Mouse (Mus musculus): Measurements from ENCODE around the gene Ugt2a2.
"Not testable (repeated sequence)": the region's sequence is repeated elsewhere in the genome, so short reads cannot be mapped to it uniquely, and the experiment has no call there.

The Ugt2a2 gene

GRCm38 (mm10) chr5:87482160-87482559 lies at the start of gene Ugt2a2:
Ugt2a2 (minus strand) TSS chr5:87482260.
- no peak for DNase-seq

- not testable (repeated sequence) for DNase-seq
Measured at GRCm38 (mm10) chr5:87523561-87523960, 41.5 kb upstream of the Ugt2a2 start.

- DNase-seq: no peak
Measured at GRCm38 (mm10) chr5:87505776-87506458, 23.9 kb upstream of the Ugt2a2 start.

GRCm38 (mm10) chr5:87502687-87503086 lies 20.6 kb upstream of the Ugt2a2 start:
- no peak for DNase-seq

- no peak for DNase-seq
Measured at GRCm38 (mm10) chr5:87499341-87499740, 17.3 kb upstream of the Ugt2a2 start.

GRCm38 (mm10) chr5:87498936-87499335 lies 16.9 kb upstream of the Ugt2a2 start:
- no peak for DNase-seq

- DNase-seq: no peak
Measured at GRCm38 (mm10) chr5:87490771-87491170, 8.7 kb upstream of the Ugt2a2 start, which contains the start of gene Ugt2a1. Ugt2a1 (minus strand) TSS chr5:87490871.

GRCm38 (mm10) chr5:87486706-87487105 lies 4.6 kb upstream of the Ugt2a2 start, which contains the start of gene Gm43638:
Gm43638 (minus strand) TSS chr5:87486806.
- not testable (repeated sequence) for DNase-seq

- DNase-seq: no peak
Measured at GRCm38 (mm10) chr5:87458810-87459209, 23.2 kb downstream of the Ugt2a2 start.

GRCm38 (mm10) chr5:87457701-87458100 lies 24.4 kb downstream of the Ugt2a2 start:
- no peak for DNase-seq

- DNase-seq: no peak
Measured at GRCm38 (mm10) chr5:87456216-87456850, 25.7 kb downstream of the Ugt2a2 start.

- DNase-seq: no peak
Measured at GRCm38 (mm10) chr5:87455519-87455918, 26.5 kb downstream of the Ugt2a2 start.

- DNase-seq: not testable (repeated sequence)
Measured at GRCm38 (mm10) chr5:87452514-87452913, 29.5 kb downstream of the Ugt2a2 start.

GRCm38 (mm10) chr5:87436264-87436663 lies 45.8 kb downstream of the Ugt2a2 start:
- DNase-seq: no peak

- DNase-seq: no peak
Measured at GRCm38 (mm10) chr5:87425676-87426075, 56.4 kb downstream of the Ugt2a2 start.

GRCm38 (mm10) chr5:87424041-87424440 lies 58.0 kb downstream of the Ugt2a2 start, which contains the start of gene Ugt2b38:
Ugt2b38 (minus strand) TSS chr5:87424203.
- DNase-seq: not testable (repeated sequence)
